Mouse (Mus musculus) gastrocnemius, postnatal 4 days (tissue): ENCODE data around the gene Rilp. TPM values are rescaled to one million over a fixed set of nuclear protein-coding genes. Genes with fewer than 3 reads are reported as not detected.

ENCODE experiments used
- DNase-seq, 2 experiments: peaks; one replicate each; pipeline ENCODE4 v3.0.0; 2021 to 2022; ENCODE audit warnings: low spot score in 2 of 2, mixed read lengths in 2 of 2
- long read RNA-seq, 2 experiments: library from polyadenylated mRNA; stranded (forward); transcript quantifications; one replicate each; pipeline ENCODE4 v2.0.0; 2021
- total RNA-seq, 2 experiments: library from RNA; stranded (reverse); gene quantifications; 2 replicates each; pipeline ENCODE4 v1.2.3; 2021

Gene Rilp
- 10 to 100 TPM; 16.4 to 24.5 TPM for total RNA-seq
- long read RNA-seq, experiment 1, transcript Rilp-201 (8 exons, 1,489 nt) = major isoform, 10 of 24 reads
- long read RNA-seq, experiment 1, partial matches to known transcripts = 5 of 24 reads
- long read RNA-seq, experiment 1, other reads (novel, unspliced or antisense) = 9 of 24 reads
- long read RNA-seq, experiment 2, transcript Rilp-201 (8 exons, 1,489 nt) = major isoform, 8 of 33 reads
- long read RNA-seq, experiment 2, partial matches to known transcripts = 13 of 33 reads
- long read RNA-seq, experiment 2, other reads (novel, unspliced or antisense) = 12 of 33 reads

DNA sequence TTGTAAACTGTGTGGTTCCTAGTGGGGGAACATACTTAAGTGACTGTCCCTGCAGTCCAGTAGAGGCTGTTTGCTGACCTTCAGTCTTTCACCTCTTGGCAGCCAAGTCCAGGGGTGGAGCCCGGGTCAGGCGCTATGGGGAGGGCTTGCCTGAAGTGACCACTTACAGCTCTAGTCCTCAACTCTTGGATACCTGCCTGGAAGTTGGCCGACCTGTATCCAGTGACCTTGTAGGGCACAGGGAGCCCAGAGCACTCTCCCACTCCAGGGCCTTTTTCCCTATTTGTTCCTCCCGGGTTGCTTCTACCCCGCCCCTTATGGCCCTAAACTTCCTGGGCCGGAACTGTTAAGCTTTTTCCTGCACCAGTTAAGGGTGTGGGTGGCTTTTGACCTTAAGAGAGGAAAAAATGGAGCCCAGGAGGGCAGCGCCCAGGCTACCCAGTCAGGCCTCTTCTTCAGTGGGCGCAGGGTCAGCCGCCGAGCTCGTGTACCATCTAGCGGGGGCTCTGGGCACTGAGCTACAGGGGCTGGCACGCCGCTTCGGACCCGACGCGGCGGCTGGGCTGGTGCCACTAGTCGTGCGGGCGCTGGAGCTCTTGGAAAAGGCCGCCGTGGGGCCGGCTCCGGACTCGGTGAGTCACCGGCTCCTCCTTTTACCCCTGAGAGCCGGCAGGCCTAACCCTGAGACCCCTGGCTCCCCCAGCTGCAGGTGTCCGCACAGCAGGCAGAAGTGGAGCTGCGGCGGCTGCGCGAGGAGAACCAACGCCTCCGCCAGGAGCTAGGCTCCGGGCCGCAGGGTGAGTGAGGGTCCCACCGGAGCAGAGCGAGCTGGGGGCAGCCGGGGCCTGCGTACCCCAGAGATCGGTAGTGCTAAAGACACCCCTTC, at the start of gene Rilp:
Gene Rilp (plus strand): TSS at position 354 of the 886 bp plus-strand sequence.
- peak; percentile 51 to 75 for DNase-seq

DNA sequence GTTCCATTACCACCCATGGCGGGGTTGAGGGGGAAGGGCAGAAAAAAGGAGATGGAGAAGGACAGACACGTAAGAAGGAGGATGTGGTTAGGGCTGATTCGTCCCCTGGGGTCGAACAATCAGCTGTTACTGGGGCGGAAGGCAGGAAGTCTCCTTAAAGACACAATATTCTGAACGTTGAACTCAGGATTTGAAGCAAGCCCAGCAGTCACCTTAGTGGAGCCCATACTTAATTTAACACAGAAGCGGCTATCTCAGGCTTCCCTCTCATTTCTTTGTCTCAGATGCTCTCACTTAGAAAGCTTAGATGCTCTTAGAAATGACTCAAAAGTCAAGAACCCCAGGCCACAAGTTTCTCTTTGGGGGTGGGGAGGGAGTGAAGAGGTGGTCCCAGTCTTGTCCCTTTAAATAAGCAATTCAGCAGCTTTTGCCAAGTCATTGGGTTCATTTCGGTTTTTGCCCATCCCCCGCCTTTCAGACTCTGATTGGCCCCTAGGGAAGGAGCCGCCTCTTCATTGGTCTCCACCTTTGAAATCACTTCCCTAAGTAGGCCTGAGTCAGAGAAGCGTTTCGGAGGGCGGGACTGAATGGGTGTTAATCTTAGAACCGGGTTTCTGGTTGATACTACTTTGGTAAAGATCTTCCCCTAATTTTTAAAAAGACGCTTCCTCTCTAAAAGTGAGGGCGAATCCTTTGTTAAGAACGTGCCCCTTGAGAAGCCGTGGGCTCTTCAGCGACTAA, 49.6 kb upstream of the Rilp start:
- peak in 1 of 2 experiments; percentile 76 for DNase-seq

DNA sequence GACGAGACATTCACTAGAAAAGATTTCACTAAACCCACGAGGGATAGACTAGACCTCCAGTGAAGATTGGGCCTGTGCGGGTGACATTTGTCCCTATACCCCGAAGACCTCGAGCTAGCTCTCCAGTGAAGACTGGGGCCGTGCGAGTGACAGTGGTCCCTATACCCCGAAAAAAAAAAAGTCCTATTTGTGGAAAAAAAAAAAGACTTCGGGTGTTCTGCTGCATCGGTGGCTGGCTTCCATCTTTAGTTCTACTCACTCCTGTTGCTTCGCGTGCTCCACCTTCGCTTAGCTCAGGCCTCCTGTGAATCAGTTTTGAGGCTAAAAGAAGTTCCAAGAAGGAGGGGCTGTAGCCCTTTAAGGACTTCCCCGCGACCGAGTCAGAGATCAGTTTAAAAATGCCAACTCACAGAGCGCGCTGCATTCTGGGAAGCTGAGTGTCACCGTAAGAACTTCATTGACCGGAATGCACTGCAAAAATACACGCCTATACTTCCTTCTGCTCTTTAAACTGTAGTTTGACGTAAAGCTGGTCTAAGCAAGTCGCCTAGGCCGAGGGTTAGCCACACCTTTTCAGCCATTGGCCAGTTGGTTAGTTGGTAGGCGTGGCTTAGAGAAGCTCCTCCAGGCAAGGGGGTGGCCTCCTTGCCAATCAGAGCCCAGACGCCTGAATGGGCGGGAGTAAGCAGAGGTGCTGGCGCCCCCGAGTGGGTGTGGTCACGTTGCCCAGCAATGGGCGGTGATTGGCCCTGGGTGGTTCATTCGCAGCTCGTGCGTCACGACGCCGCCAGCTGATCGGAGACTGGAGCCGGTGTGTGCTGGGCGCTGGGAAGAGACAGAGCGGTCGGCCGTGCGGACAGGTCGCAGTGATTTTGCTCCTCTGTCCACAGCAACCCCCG, 48.8 kb upstream of the Rilp start, which contains the start of gene Tlcd2:
Gene Tlcd2 (plus strand): TSS at position 872 of the 899 bp plus-strand sequence.
- peak; percentile 97 to 99 for DNase-seq

DNA sequence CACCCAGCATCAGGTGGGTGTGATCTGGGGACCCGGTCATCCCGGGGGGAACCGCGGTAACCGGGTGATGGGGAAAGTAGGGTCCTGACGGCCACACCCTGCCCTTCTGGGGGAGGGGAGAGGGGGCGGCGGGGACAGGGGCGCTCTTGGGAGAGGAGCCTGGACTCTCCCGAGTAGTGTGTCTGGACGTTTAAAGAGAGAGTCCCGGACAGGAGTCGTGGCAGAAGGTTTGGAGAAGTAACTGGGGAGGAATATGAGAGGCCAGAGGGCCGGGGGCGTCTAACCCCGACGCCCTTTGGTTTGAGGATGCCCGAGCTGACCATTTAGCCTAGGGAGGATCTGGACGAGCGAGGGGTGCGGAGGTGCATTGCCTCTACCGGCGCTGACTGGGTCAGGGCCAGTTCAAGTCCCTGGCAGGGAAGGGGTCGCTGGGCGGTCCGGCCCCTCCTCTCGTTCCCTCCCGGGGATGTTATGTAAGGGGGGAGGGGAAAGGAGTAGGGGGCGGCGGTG, 48.1 kb upstream of the Rilp start:
- peak in 1 of 2 experiments; percentile 48 for DNase-seq

DNA sequence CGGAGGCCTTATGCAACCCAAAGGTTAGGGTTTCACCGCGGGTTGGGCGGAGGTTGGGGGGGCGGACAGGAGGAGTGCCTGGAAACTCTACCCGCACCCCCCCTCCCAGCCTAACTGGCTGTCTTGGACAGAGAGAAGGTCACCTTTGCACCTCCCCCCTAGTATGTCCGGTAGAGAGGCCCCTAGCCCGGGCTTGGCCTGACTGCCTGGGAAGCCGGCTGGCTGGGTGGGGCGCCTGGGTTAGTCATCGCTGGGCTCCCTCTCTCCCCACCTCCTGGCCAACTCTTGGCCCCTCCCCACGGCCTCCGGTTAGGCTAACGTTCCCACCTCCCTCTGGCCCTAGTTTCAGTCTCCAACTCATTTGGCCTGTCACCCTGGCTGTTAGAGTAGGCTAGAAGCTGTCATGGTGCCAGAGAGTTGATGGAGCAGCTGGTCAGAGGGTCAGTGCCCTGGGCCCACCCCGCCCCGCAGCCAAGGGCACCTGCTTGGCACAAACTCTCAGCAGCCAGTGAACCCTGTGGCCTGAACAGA, 47.6 kb upstream of the Rilp start:
- peak; percentile 76 to 90 for DNase-seq

- peak; percentile 85 to 96 for DNase-seq
These were observed 47.0 kb upstream of the Rilp start for GRCm38 (mm10) chr11:75462865-75463336.

GRCm38 (mm10) chr11:75463624-75464023, 46.3 kb upstream of the Rilp start:
- no peak for DNase-seq

DNA sequence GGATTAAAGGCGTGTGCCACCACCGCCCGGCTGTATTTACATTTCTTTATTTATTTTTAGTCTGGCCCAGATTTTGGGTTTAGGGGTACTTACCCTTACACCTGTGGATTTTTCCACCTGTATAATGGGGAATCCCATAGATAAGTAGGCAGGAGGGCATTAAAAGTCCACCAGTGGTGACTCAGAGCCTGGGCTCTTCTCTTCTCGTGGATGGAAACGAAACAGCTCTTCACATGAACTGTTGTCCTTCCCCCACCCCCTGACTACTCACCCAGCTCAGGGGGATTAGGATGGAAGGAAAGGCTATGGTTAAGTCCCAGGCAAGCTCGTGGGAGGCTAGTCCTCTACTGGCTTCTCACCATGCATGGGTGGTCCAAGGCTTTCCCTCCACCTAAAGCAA, 45.5 kb upstream of the Rilp start:
- no peak for DNase-seq

GRCm38 (mm10) chr11:75465051-75465450, 44.8 kb upstream of the Rilp start:
- DNase-seq = no peak

DNA sequence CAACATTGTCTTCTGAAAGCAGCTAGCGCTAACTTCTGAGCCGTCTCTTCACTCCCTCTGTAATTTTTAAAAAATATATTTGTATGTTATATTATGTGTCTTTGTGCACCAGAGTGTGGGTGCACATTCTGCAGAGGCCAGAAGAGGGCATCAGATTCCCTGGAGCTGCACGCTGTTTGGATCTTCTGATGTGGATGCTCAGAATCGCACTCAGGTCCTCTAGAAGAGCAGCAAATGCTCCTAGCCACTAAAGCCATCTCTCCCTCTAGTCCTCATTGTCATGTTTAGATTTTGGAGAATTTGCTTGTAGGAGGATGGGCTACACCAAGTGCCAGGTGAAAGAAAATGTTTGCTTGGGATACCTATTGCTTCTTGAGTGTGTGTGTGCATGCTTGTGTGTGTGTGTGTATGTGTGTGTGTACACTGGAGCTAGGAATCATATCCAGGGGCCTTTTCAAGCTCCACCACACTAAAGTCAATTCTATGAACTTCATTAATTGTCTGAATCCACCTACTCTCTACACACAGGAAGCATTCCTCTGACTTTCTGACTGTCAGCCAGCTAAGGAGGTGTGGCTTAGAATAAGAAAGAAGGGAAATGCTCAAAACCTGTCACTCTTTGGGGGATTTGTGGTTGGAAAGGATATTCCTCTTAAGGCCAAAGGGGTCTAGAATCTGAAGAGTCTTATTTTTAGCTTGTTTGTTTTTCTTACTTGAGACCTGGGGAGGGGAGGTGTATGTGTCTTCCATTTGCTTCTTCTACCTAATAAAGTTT, 43.0 kb upstream of the Rilp start:
- DNase-seq = no peak

DNA sequence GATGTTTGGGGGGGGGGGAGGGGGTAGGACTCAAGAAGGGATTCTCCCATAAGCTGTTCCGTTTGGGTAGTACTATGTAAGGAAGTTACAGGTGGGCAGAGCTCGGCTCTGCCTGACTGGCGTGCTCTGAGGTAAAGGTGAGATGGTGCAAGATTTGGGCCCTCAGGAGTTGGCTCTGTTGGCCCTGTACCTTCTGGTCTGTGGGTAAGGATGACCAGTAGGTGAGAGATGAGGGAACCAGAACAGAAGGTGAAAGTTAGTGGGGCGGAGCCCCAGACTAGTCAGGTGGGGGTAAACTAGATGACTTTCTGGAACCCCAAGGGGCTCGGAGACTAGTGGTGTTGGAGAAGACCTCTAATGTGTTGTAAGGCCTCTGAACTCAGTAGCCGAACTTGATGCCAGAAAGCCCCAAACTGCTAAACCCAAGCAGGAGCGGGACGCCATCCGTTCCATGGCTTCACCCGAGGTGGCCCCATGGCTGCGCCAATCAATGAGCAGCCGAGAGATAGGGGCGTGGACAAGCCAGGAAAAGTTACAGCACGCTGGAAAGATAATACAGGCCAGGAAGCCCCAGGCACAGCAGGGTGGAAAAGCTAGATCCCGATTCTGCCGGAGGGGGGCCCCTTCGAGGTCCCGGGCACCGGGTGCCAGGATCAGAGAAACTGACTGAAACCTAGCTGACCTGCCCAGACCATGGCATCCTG, 42.2 kb upstream of the Rilp start:
- peak in 1 of 2 experiments; percentile 76 for DNase-seq

- DNase-seq = no peak
These were observed 41.5 kb upstream of the Rilp start for GRCm38 (mm10) chr11:75468410-75468809.

DNA sequence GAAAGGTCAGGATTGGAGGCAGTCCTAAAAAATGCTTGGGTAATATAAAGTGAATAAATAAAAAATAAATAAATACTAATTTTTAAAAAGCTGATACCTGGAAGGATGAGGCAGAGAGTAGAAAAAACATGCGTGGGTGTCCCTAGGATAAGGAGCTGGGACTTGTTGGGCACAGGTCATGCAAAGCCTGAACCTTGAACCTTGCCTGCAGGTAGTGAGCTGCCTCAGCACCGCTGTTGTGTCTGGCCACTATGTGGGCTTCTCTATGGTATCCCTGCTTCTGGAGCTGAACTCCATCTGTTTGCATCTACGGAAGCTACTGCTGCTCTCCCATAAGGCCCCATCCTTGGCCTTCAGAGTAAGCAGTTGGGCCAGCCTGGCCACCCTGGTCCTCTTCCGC, 40.6 kb upstream of the Rilp start:
- no peak for DNase-seq

GRCm38 (mm10) chr11:75470675-75471074, 39.2 kb upstream of the Rilp start:
- DNase-seq = no peak

GRCm38 (mm10) chr11:75472469-75473081, 37.3 kb upstream of the Rilp start:
- no peak for DNase-seq

- no peak for DNase-seq
These were observed 36.5 kb upstream of the Rilp start for GRCm38 (mm10) chr11:75473376-75473775.

DNA sequence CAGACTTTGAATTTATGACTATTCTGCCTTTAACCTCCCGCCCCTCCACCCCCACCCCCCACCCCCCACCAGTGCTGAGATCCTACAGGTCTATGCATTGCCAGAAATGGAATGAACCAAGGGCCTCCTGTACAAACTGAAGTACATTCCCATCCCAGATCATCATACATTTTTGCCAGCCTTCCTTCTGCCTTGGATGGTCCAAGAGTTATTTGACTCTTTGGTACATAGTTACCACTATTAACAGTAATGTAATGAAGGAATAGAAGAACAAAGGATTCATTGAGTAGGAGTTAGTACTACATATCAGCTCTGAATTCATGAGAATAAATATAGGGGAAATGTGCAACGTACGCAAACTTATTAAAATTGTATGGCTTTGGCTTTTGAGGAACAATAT, 23.7 kb upstream of the Rilp start:
- no peak for DNase-seq
